Mouse (Mus musculus) left cerebral cortex, postnatal 36 days (tissue): Measurements from ENCODE around the gene Nucb1. TPM values are rescaled to one million over a fixed set of nuclear protein-coding genes. Genes with fewer than 3 reads are reported as not detected.
"Not testable (repeated sequence)": the region's sequence is repeated elsewhere in the genome, so short reads cannot be mapped to it uniquely, and the experiment has no call there.

Source experiments
- DNase-seq, 2 experiments: peaks; one replicate each; pipeline ENCODE4 v3.0.0; 2021 to 2022; ENCODE audit warnings: low spot score in 2 of 2, mixed read lengths in 1 of 2
- intact Hi-C: fragments of 180-260 bp; cut with DNase I; formaldehyde crosslinking; loops from one replicate; pipeline ENCODE4 v1.15.1; 2025
- total RNA-seq, 2 experiments: library from RNA; stranded (reverse); gene quantifications; 2 replicates each; pipeline ENCODE4 v1.2.3; 2021

Nucb1 gene
- total RNA-seq, 2 experiments from 2014 or later: 96.8 to 98.9 TPM

- intact Hi-C loops: no loop called here
- DNase-seq: no peak
Observed at GRCm38 (mm10) chr7:45492951-45493350, 17.3 kb downstream of the Nucb1 start.

- intact Hi-C loops: no loop called here
- DNase-seq: no peak
Observed at GRCm38 (mm10) chr7:45492225-45492844, 17.9 kb downstream of the Nucb1 start.

GRCm38 (mm10) chr7:45491264-45491663 lies 18.9 kb downstream of the Nucb1 start:
- DNase-seq: no peak
- intact Hi-C loops: no loop called here

- intact Hi-C loops: no loop called here
- DNase-seq: no peak
Observed at GRCm38 (mm10) chr7:45490822-45491221, 19.4 kb downstream of the Nucb1 start.

GRCm38 (mm10) chr7:45489578-45489977 lies 20.6 kb downstream of the Nucb1 start:
- no peak for DNase-seq
- intact Hi-C loops: no loop called here

GRCm38 (mm10) chr7:45488293-45489204 lies 21.7 kb downstream of the Nucb1 start, which contains the start of gene Dhdh:
Dhdh (minus strand) TSS chr7:45488805.
- peak; percentile 41 to 45 for DNase-seq
- intact Hi-C loops: no loop called here

GRCm38 (mm10) chr7:45487861-45488292 lies 22.3 kb downstream of the Nucb1 start:
- intact Hi-C loops: no loop called here
- DNase-seq: no peak

GRCm38 (mm10) chr7:45486761-45487415 lies 23.3 kb downstream of the Nucb1 start, which contains the start of gene Gm45808:
Gm45808 (minus strand) TSS chr7:45486811.
- intact Hi-C loops: no loop called here
- DNase-seq: no peak

GRCm38 (mm10) chr7:45486158-45486557 lies 24.0 kb downstream of the Nucb1 start:
- intact Hi-C loops: no loop called here
- DNase-seq: no peak

GRCm38 (mm10) chr7:45484985-45485384 lies 25.2 kb downstream of the Nucb1 start:
- intact Hi-C loops, DNase-seq: not testable (repeated sequence)

GRCm38 (mm10) chr7:45482166-45482565 lies 28.0 kb downstream of the Nucb1 start:
- no peak for DNase-seq
- intact Hi-C loops: no loop called here

- intact Hi-C loops: no loop called here
Observed at GRCm38 (mm10) chr7:45481374-45481927, 28.8 kb downstream of the Nucb1 start, which contains the start of gene Tulp2. Tulp2 (plus strand) TSS chr7:45481877.

GRCm38 (mm10) chr7:45480310-45480709 lies 29.9 kb downstream of the Nucb1 start:
- intact Hi-C loops, DNase-seq: not testable (repeated sequence)

More at GRCm38 (mm10) chr7:45481374-45481927, 28.8 kb downstream of the Nucb1 start, which contains the start of gene Tulp2:
- peak; percentile 45 to 48 for DNase-seq

GRCm38 (mm10) chr7:45478774-45479173 lies 31.4 kb downstream of the Nucb1 start:
- intact Hi-C loops: loop anchor here (5.0 to 10.0 kb wide), 2 partner anchors 49 to 206 kb away; partner anchors contain the start of genes Ntn5, Plekha4 and Ppp1r15a
- DNase-seq: no peak

GRCm38 (mm10) chr7:45477003-45477402 lies 33.2 kb downstream of the Nucb1 start:
- intact Hi-C loops: loop anchor here (2.0 to 10.0 kb wide), 3 partner anchors 50 to 208 kb away; partner anchors contain the start of genes Ntn5, Plekha4 and Ppp1r15a
- peak; percentile 40 to 52 for DNase-seq

- intact Hi-C loops: loop anchor here (2.0 to 10.0 kb wide), 3 partner anchors 51 to 208 kb away; partner anchors contain the start of genes Ntn5, Plekha4 and Ppp1r15a
- DNase-seq: no peak
Observed at GRCm38 (mm10) chr7:45476453-45476852, 33.8 kb downstream of the Nucb1 start.

GRCm38 (mm10) chr7:45475291-45475969 lies 34.8 kb downstream of the Nucb1 start:
- no peak for DNase-seq
- intact Hi-C loops: loop anchor here (5.0 to 10.0 kb wide), 2 partner anchors 52 to 209 kb away; partner anchors contain the start of genes Ntn5, Plekha4 and Ppp1r15a

GRCm38 (mm10) chr7:45470869-45471268 lies 39.3 kb downstream of the Nucb1 start:
- intact Hi-C loops: loop anchor here (10.0 kb wide), 1 partner anchor 214 kb away; the partner anchor contains the start of gene Ntn5
- peak; percentile 37 to 64 for DNase-seq
